Mouse (Mus musculus) lung, embryonic 15.5 days (tissue): ENCODE data around the gene Ak6. TPM values are rescaled to one million over a fixed set of nuclear protein-coding genes. Genes with fewer than 3 reads are reported as not detected.

Experiments used
- ATAC-seq: fragments of 200-750 bp; cut with Nextera tagmentation; 2 replicates; pipeline ENCODE4 v1.8.0; 2017; ENCODE audit warnings: moderate number of reproducible peaks, borderline replicate concordance; ENCODE audit not compliant: low FRiP score, low TSS enrichment; ENCODE audit errors: extremely low read depth
- H3K27ac ChIP-seq: fragments of 300-500 bp; sonication (generic); 2 replicates; pipeline ENCODE4 v1.5.1; 2015; ENCODE audit warnings: moderate library complexity, mild to moderate bottlenecking, inconsistent platforms
- H3K27me3 ChIP-seq: fragments of 300-500 bp; sonication (generic); 2 replicates; pipeline ENCODE4 v1.6.1; 2015; ENCODE audit warnings: inconsistent platforms
- H3K36me3 ChIP-seq: fragments of 300-500 bp; sonication (generic); 2 replicates; pipeline ENCODE4 v1.6.1; 2015; ENCODE audit warnings: inconsistent platforms
- H3K4me1 ChIP-seq: fragments of 300-500 bp; sonication (generic); 2 replicates; pipeline ENCODE4 v1.6.1; 2015; ENCODE audit warnings: inconsistent platforms
- H3K4me2 ChIP-seq: fragments of 300-500 bp; sonication (generic); 2 replicates; pipeline ENCODE4 v1.6.1; 2015; ENCODE audit warnings: inconsistent platforms, mild to moderate bottlenecking, moderate library complexity
- H3K4me3 ChIP-seq: fragments of 300-500 bp; sonication (generic); 2 replicates; pipeline ENCODE4 v1.5.1; 2015; ENCODE audit warnings: mild to moderate bottlenecking, inconsistent platforms
- H3K9ac ChIP-seq: fragments of 300-500 bp; sonication (generic); 2 replicates; pipeline ENCODE4 v1.6.1; 2015; ENCODE audit warnings: inconsistent platforms
- H3K9me3 ChIP-seq: fragments of 300-500 bp; sonication (generic); 2 replicates; pipeline ENCODE4 v1.6.1; 2016; ENCODE audit warnings: inconsistent platforms
- WGBS: fragments of 180-500 bp; shearing (Covaris S2); methylation state at CpG from one replicate; pipeline ENCODE4 v1.1.7; 2015; 5-methylcytosine and 5-hydroxymethylcytosine counted together
- polyA plus RNA-seq: library from polyadenylated mRNA; unstranded; fragments of >200 nt; fragmentation: Nextera tagmentation; extraction: Ambion mirVana; gene quantifications from 2 replicates; pipeline ENCODE4 v1.2.1, GENCODE M21; 2015

The Ak6 gene
- polyA plus RNA-seq = 274 and 282 TPM in 2 replicates

DNA sequence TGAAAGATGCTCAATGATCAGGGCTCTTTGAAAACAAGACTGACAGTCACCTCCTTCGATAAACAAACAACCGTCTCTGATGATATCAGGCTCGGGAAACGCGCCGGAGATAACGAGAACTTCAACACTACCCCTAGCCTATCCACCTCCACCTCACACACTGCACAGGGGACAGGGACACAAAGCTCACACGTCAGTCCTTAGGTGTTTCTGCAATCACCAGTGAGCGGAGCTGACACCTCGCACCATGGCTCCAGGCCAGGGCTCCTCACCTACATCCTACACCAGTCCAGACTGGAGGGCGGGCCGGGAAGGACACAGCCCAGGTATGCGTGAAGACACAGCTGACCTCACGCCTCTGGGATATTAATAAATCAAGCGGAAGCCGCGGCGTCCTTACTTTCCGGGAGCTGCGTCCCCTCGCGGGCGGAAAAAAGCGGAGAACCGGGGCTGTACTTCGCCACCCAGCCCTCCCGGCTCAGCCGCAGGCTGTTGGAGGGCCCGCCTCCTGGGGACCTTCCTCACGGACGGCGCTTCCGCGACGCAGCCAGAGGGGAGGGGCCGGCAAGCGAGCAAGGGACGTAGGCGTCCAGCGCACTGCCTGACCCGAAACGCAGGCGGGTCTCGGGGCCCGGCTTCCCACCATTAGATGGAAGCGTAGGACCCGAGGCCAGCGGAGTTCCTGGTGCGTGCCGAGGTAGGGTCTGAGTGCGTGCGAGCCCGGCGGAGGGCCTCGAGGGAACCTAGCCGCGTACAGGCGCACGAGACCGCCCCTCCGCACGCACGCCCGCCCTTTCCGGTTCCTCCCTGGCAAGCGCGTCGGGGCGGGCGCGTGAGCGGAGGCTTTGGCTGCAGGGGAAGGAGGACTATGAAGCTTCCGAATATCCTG, at the start of gene Ak6, which contains the start of gene Rad17:
Ak6 (plus strand) TSS at position 430 of the 889 bp plus-strand sequence.
Rad17 (minus strand) TSS at position 502 of the 889 bp plus-strand sequence.
- H3K36me3 ChIP-seq = peaks cover 23% of the 10 kb centered on the region
- peak within 1 kb of the TSS; percentile 93 for H3K27ac ChIP-seq
- no peaks in the 10 kb centered on the region for H3K27me3 ChIP-seq
- H3K9me3 ChIP-seq = no peaks in the 10 kb centered on the region
- H3K4me2 ChIP-seq = peak within 1 kb of the TSS; percentile 77
- H3K4me1 ChIP-seq = peaks cover 5% of the 10 kb centered on the region
- ATAC-seq = peak; percentile 98
- H3K4me3 ChIP-seq = peak within 1 kb of the TSS; percentile 83
- peak within 1 kb of the TSS; percentile 96 for H3K9ac ChIP-seq
- under 1% methylated on average over 73 of the region's 73 CpGs for WGBS

DNA sequence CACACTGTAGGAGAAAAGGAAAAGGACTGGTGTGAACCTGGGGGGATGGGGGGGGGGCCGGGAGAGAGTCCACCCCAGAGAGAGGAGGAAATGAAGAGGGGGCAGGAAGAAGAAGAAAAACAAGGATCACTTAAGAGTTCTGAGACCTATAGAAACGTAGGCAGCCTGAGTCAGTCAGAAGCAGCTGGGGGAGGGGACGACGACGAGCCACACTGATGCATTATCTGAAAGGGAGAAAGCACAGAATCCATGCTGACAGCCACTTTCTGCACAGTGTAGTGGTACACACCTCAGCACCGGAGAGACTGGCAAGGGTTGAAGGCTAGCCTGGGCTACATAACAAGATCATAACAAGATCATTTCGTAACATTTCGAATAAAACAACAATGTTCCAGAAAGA, 49.7 kb upstream of the Ak6 start:
- Histone ChIP-seq H3K36me3 (no peaks in the 10 kb centered on the region), H3K4me3 (no peak overlapping the region), H3K27ac (peak overlapping the region; percentile 33), H3K9ac (no peak overlapping the region), H3K27me3 (no peaks in the 10 kb centered on the region), H3K4me1 (no peaks in the 10 kb centered on the region), H3K9me3 (no peaks in the 10 kb centered on the region), H3K4me2 (peak overlapping the region; percentile 14; the same call in 1 of the 2 replicates)
- WGBS = 54% methylated on average over 8 of the region's 8 CpGs
- no peak for ATAC-seq

DNA sequence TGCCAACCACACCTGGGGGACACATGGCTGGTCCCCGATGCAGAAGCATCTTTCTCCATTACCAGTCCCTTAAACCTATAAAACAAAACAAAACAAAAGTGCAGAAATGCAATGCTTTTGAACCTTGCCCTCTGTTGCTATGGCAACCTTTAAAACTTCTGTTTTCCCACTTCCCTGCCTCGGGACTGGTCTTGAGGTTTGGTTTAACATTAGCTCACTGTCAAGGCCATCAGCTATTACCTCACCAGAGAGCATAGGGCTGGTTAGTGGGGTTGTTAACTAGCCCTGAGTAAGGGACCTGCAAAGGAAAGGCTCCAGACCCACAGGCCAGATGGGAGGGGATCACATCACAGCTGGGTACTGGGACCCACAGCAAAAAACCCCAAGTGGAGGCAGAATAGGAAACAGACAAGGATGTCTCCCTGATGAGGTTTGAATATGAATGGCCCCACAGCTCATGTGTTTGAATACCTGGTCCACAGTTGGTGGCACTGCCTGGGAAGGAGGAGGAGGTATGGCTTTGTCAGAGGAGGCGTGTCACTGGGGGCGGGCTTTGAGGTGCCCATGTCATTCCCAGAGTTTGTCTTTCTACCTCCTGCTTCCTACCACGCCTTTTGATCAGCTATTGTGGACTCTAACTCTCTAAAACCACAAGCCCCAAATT, 48.4 kb upstream of the Ak6 start:
- Histone ChIP-seq H3K9me3 (no peaks in the 10 kb centered on the region), H3K4me2 (no peak overlapping the region), H3K4me3 (no peak overlapping the region), H3K27ac (no peak overlapping the region), H3K4me1 (no peaks in the 10 kb centered on the region), H3K36me3 (no peaks in the 10 kb centered on the region), H3K27me3 (no peaks in the 10 kb centered on the region), H3K9ac (no peak overlapping the region)
- ATAC-seq = no peak; the same call in 1 of the 2 replicates
- WGBS = 72% methylated on average over 5 of the region's 5 CpGs

DNA sequence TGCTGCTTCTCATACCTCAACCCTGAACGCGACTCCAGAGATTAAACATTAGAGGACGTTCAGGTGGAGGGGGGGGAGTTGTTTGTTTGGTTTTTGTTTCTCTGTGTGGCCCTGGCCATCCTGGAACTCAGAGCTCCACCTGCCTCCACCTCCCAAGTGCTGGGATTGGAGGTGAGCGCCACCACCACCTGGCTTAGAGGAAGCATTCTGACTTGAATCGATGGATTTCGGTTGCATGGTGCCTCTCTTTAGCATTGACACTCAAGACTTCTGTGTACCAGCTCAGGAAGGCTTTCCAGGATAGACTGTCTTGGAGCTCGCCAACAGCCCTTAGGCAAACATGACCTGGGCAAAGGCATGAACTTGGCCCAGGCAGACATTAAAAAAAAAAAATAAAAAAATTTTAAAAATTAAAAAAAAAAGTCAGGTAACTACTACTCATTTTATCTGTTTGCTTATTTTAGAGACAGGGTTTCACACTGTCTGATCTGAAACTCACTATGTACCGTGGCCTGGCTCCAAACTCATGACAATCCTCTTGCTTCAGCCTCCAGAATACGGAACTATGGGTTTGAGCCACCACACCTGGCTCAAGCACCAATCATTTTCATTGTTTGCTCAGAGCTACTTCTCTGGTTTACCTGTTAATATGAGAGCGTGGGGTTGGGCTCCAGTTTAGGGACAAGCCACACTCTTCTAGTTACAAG, 47.6 kb upstream of the Ak6 start:
- no peak overlapping the region for H3K4me3 ChIP-seq
- no peak overlapping the region for H3K27ac ChIP-seq
- no peaks in the 10 kb centered on the region for H3K36me3 ChIP-seq
- no peak overlapping the region for H3K4me2 ChIP-seq
- 76% methylated on average over 10 of the region's 10 CpGs for WGBS
- H3K9me3 ChIP-seq = no peaks in the 10 kb centered on the region
- no peak for ATAC-seq
- no peaks in the 10 kb centered on the region for H3K27me3 ChIP-seq
- H3K9ac ChIP-seq = no peak overlapping the region
- H3K4me1 ChIP-seq = no peaks in the 10 kb centered on the region

DNA sequence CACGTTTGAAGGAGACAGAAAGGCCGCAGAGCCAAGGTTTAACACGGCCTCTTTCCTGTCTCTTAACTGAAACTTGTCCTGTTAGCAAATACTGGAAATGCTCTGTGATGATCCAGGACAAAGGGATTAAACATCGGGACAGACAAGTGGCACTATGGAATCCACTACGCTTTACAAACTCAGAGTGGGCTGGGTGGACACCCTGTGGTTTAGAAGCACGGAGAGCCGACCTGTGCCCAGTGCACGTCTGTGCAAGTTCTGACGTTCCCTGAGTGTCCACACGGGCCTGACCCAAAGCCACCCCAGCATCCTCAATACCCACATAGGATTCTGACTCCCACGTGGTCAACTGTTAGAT, 47.1 kb upstream of the Ak6 start:
- 78% methylated on average over 11 of the region's 11 CpGs for WGBS
- Histone ChIP-seq H3K9me3 (no peaks in the 10 kb centered on the region), H3K27ac (no peak overlapping the region), H3K9ac (no peak overlapping the region), H3K4me1 (no peaks in the 10 kb centered on the region), H3K27me3 (no peaks in the 10 kb centered on the region), H3K4me2 (no peak overlapping the region), H3K4me3 (no peak overlapping the region), H3K36me3 (no peaks in the 10 kb centered on the region)
- no peak for ATAC-seq

DNA sequence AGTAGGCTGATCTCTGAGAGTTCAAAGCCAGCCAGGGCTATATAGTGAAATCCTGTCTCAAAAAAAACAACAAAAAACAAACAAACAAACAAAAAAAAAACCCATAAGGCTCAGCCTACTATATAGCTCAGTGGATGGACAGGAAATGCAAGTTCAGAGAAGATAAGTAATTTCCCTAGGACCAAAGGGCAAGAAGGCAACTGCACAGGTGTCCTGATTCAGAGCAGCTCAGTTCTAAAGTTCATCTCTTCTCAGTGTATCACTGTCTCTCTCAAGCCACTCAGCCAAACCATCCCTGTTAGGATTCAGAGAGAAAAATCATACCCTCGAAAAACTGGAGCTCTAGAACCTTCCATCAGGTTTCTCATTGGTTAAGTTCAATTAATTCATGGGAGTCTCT, 44.9 kb upstream of the Ak6 start:
- Histone ChIP-seq H3K27me3 (no peaks in the 10 kb centered on the region), H3K36me3 (no peaks in the 10 kb centered on the region), H3K27ac (no peak overlapping the region), H3K9me3 (no peaks in the 10 kb centered on the region), H3K4me3 (no peak overlapping the region), H3K4me2 (no peak overlapping the region), H3K4me1 (no peaks in the 10 kb centered on the region), H3K9ac (no peak overlapping the region)
- ATAC-seq = no peak
- 71% methylated on average over 1 of the region's 1 CpGs for WGBS

DNA sequence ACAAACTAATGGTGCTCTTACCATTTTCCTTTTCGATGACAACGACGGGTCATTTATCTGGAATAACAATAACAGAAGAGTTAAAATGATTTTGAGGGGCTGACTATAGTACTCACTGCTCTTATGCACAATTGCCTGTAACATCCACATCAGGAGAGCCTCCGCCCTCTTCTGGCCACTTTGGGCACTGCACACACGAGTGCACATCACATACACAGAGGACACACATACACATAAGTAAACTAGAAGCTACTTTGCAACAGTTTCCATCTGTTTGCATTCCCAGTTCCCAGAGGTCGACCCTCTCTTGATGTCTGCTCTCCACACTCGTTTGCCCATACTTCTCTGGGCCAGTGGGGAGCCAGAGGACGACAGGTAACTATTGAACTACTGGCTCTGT, 43.0 kb upstream of the Ak6 start:
- no peak overlapping the region for H3K27ac ChIP-seq
- ATAC-seq = no peak
- 82% methylated on average over 8 of the region's 8 CpGs for WGBS
- no peak overlapping the region for H3K4me2 ChIP-seq
- no peaks in the 10 kb centered on the region for H3K27me3 ChIP-seq
- no peak overlapping the region for H3K9ac ChIP-seq
- 0 out of 2 replicates have a peak, but pooled peaks cover 5% of the 10 kb centered on the region for H3K36me3 ChIP-seq
- no peak overlapping the region for H3K4me3 ChIP-seq
- no peaks in the 10 kb centered on the region for H3K9me3 ChIP-seq
- H3K4me1 ChIP-seq = no peaks in the 10 kb centered on the region

DNA sequence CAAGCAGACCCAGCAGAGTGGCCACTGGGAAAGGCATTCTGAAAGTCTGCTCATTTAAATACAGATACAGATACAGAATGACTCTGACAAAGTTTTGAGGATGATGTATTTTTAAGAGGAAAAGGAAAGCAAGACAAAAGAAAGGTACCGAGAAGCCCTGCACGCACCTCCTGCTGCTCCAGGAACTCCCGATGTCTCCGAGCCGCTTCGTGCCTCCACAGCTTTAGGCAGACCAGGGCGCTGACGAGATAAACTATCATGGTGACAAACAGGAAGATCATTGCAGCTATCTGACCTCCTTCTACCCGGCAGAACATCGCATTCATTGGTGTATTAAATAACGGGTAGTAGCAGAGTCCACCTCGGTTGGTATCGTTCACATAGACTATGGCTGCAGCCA, 39.5 kb upstream of the Ak6 start:
- H3K36me3 ChIP-seq = 0 out of 2 replicates have a peak, but pooled peaks cover 5% of the 10 kb centered on the region
- no peaks in the 10 kb centered on the region for H3K4me1 ChIP-seq
- H3K27me3 ChIP-seq = no peaks in the 10 kb centered on the region
- no peaks in the 10 kb centered on the region for H3K9me3 ChIP-seq
- ATAC-seq = no peak
- no peak overlapping the region for H3K27ac ChIP-seq
- H3K9ac ChIP-seq = no peak overlapping the region
- 91% methylated on average over 13 of the region's 13 CpGs for WGBS
- no peak overlapping the region for H3K4me3 ChIP-seq
- H3K4me2 ChIP-seq = no peak overlapping the region

DNA sequence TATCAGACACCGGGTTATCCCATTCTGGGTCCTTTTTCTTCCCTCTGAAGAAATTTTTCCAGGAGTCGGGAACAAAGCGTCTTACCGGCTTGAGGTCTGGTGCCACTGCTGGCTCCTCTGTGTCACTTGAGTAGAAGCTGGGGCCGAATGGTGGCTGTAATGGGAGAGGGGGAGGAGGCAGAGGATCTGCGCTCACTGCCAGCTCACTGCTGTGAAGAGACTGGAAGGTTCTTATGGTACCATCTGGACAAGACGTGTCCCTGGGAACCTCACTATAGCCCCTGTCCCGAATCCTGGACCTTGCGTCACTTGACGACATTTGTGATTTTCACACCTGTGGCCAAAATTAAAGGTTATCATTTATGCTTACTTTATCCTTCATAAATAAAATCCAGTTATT, 38.5 kb upstream of the Ak6 start:
- H3K9ac ChIP-seq = no peak overlapping the region
- no peaks in the 10 kb centered on the region for H3K9me3 ChIP-seq
- peaks cover 5% of the 10 kb centered on the region for H3K36me3 ChIP-seq
- ATAC-seq = no peak
- H3K27me3 ChIP-seq = peaks cover 6% of the 10 kb centered on the region; the same call in 1 of the 2 replicates
- no peaks in the 10 kb centered on the region for H3K4me1 ChIP-seq
- WGBS = 92% methylated on average over 10 of the region's 10 CpGs
- H3K4me3 ChIP-seq = no peak overlapping the region
- H3K27ac ChIP-seq = no peak overlapping the region
- H3K4me2 ChIP-seq = no peak overlapping the region

DNA sequence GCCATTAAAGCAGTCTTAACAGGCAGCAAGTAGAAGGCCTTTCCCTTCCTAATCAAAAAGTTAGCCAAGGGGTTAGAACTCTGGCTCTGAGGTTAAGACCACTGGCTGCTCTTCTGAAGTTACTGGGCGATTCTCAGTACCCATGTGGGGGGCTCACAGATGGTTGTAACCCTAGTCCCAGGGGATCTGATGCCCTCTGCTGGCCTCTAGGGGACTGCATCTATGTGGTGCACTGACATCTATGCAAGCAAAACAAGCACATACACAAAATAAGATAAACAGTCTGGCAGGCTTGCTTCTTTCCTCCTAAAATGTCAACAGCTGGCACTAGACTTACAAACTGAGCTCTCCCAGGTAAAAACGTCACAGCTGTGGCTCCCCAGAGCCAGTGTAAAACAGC, 37.9 kb upstream of the Ak6 start:
- 38% methylated on average over 2 of the region's 2 CpGs for WGBS
- Histone ChIP-seq H3K4me3 (no peak overlapping the region), H3K36me3 (peaks cover 11% of the 10 kb centered on the region), H3K27ac (no peak overlapping the region), H3K4me2 (no peak overlapping the region), H3K27me3 (peaks cover 11% of the 10 kb centered on the region), H3K9me3 (no peaks in the 10 kb centered on the region), H3K4me1 (no peaks in the 10 kb centered on the region), H3K9ac (no peak overlapping the region)
- no peak for ATAC-seq

DNA sequence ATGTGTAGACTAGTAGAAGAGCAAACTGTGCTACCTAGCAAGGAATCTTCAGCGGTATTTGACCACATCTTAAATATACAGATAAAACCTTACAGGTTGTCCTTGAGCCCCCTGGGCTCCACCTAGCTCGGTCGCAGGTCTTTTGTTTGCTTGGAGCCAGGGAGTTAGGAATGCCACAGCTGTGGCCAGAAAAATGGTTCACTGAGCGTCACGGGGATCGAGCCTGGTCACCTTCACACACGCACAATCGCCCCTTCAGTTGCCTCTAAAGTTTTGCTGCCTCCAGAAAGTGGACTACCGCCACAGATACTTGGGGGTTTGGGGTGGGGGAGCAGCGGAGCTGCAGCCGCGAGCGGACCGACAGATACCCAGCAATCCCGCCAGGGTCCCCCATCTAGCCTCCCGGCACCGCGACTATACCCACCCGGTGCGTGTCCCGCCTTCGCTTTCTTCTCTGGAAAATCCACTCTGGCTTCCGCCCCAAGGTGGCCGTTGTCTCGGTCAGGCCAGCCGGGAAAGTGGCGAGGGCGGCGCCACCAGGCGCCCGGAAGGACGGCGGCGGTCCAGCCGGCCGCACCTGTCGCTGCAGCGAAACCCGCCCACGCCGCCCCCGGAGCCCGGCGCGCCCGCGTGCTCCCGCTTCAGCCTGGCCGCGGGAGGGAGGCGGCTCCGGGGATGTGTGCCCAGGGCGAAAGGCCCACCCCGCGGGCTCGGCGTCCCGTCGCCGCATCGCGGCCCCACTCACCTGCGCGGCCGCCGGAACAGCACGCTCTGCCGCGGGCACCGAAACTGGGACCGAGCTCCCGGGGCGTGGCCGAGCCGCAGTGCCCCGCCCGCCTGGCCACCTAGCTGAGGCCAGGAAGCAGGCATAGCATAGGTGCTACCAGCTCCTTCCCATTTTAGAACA, 34.3 kb upstream of the Ak6 start, which contains the start of gene Marveld2:
Marveld2 (minus strand) TSS at position 791 of the 907 bp plus-strand sequence.
- Histone ChIP-seq H3K4me1 (no peaks in the 10 kb centered on the region), H3K27me3 (peaks cover 11% of the 10 kb centered on the region), H3K4me2 (peak within 1 kb of the TSS; percentile 74), H3K36me3 (peaks cover 30% of the 10 kb centered on the region), H3K27ac (peak within 1 kb of the TSS; percentile 87), H3K9me3 (no peaks in the 10 kb centered on the region), H3K4me3 (peak within 1 kb of the TSS; percentile 59), H3K9ac (peak within 1 kb of the TSS; percentile 50)
- WGBS = 6% methylated on average over 70 of the region's 77 CpGs
- peak; percentile 84 for ATAC-seq
